Mouse (Mus musculus): ENCODE data around the gene Gpr158. TPM values are rescaled to one million over a fixed set of nuclear protein-coding genes. Genes with fewer than 3 reads are reported as not detected.

Gpr158 gene
- total RNA-seq, 2 experiments from 2014 or later, result 0.05 to 0.14 TPM

GRCm38 (mm10) chr2:21665721-21666120, 298.4 kb downstream of the Gpr158 start:
- no peak for DNase-seq

GRCm38 (mm10) chr2:21676084-21676838, 308.9 kb downstream of the Gpr158 start:
- no peak for DNase-seq

GRCm38 (mm10) chr2:21676839-21677123, 309.4 kb downstream of the Gpr158 start:
- DNase-seq, result no peak

GRCm38 (mm10) chr2:21680735-21681270, 313.5 kb downstream of the Gpr158 start:
- no peak for DNase-seq

GRCm38 (mm10) chr2:21684736-21685135, 317.4 kb downstream of the Gpr158 start:
- no peak for DNase-seq

GRCm38 (mm10) chr2:21693128-21693527, 325.8 kb downstream of the Gpr158 start:
- no peak for DNase-seq

GRCm38 (mm10) chr2:21693807-21694594, 326.7 kb downstream of the Gpr158 start:
- no peak for DNase-seq

GRCm38 (mm10) chr2:21728075-21728474, 360.7 kb downstream of the Gpr158 start:
- no peak for DNase-seq

GRCm38 (mm10) chr2:21783721-21784120, 416.4 kb downstream of the Gpr158 start:
- no peak for DNase-seq

GRCm38 (mm10) chr2:21793156-21793555, 425.8 kb downstream of the Gpr158 start:
- DNase-seq, result no peak

GRCm38 (mm10) chr2:21799616-21800015, 432.3 kb downstream of the Gpr158 start:
- no peak for DNase-seq

- no peak for DNase-seq
Measured at GRCm38 (mm10) chr2:21800045-21800444, 432.7 kb downstream of the Gpr158 start.

GRCm38 (mm10) chr2:21808510-21808909, 441.2 kb downstream of the Gpr158 start:
- no peak for DNase-seq

- no peak for DNase-seq
Measured at GRCm38 (mm10) chr2:21810431-21810830, 443.1 kb downstream of the Gpr158 start.

GRCm38 (mm10) chr2:21864061-21864460, 496.7 kb downstream of the Gpr158 start:
- no peak for DNase-seq

Other genes with a start within 250 kb of the Gpr158 start
- gene Enkur, start 162.2 kb upstream of the Gpr158 start, total RNA-seq (2021), result 1 to 10 TPM; 4.8 to 6.5 TPM
- gene Thnsl1, start 161.8 kb upstream of the Gpr158 start, total RNA-seq (2021), result 1 to 10 TPM; 3.6 to 5.2 TPM

All from heart, postnatal 4 days (tissue).